Mouse (Mus musculus) embryonic fibroblast, embryonic 13.5 days (primary cell): ENCODE measurements around the gene D11Wsu47e.

Experiments
- CTCF ChIP-seq: IDR thresholded peaks from 2 replicates; pipeline ENCODE4 v1.5.1; 2011; ENCODE audit warnings: mild to moderate bottlenecking, control low read depth, low read length, moderate library complexity, borderline replicate concordance; ENCODE audit not compliant: insufficient read depth
- POLR2A ChIP-seq: IDR thresholded peaks from 2 replicates; pipeline ENCODE4 v1.6.1; 2011; ENCODE audit warnings: low read depth, mild to moderate bottlenecking, control low read depth, low read length, moderate library complexity

GRCm38 (mm10) chr11:113638680-113639079 is 45.5 kb upstream of the D11Wsu47e start:
- TF ChIP-seq POLR2A (no peak), CTCF (no peak)
